Mouse (Mus musculus): ENCODE measurements around the gene Mgam.
"Not testable (repeated sequence)": the region's sequence is repeated elsewhere in the genome, so short reads cannot be mapped to it uniquely, and the experiment has no call there.

Gene Mgam

GRCm38 (mm10) chr6:40728506-40728905 is 99.9 kb downstream of the Mgam start:
- DNase-seq (ENCODE audit: low read depth, low spot score) = not testable (repeated sequence)

DNA sequence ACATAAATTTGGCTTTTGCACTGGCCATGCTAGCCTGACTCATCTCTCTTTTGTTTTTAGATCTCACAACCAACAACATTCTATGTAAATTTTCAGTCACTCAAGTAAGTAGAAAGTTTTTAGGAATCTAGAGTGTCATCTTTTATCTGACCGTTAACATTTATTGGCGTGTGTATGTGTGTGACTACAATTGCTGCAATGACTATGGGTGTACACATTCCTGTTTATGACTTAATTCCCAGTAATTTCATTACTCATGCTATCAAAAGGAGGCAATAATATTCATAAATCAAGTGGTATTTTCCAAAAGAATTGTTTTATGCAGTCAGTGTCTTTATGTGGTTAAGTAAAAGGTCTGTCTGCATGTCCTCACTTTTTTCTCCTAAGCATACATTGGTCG is 110.9 kb downstream of the Mgam start:
- DNase-seq (ENCODE audit: low read depth, low spot score) = no peak

GRCm38 (mm10) chr6:40749030-40749429 is 120.4 kb downstream of the Mgam start:
- DNase-seq (ENCODE audit: low read depth, low spot score) = not testable (repeated sequence)

DNA sequence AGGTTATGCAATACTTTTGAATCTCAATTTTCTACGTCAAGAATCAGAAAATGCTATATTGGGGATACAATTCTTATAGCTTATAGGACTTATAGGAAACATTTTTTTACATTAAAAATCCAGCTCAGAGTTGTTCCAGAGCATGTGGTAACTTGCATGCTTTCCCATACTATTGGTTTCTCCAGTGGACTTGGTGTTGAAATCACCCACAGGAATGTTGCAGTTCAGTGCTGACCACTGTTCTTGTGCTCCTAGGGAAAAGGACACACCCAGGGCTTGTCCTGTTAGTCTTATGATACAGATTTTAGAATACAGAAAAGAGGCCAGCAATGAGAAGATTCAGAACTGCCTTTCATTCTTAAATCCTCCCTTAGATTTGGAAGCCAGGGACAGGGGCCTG is 127.3 kb downstream of the Mgam start:
- DNase-seq (ENCODE audit: low read depth, low spot score) = no peak

GRCm38 (mm10) chr6:40757346-40757745 is 128.7 kb downstream of the Mgam start:
- DNase-seq (ENCODE audit: low read depth, low spot score) = not testable (repeated sequence)

DNA sequence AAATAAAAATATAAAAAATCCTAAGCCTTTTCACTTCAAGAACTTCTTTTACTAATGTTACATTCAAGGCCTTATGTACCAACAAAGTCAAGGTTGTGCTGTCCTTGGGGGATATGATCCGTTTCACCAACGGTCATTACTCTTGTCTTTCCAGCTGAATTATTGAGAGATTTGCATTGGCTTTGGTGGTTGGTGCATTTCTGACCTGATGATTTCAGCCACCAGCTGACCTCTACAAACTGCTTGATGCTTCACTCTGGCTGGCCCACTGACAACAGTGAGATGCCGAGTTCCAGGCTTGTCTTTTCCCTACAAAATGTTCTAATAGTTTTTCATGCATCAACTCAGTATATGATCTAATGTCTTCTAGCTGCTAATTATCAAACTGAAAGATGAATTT is 146.0 kb downstream of the Mgam start:
- no peak for DNase-seq (ENCODE audit: low read depth, low spot score)

DNA sequence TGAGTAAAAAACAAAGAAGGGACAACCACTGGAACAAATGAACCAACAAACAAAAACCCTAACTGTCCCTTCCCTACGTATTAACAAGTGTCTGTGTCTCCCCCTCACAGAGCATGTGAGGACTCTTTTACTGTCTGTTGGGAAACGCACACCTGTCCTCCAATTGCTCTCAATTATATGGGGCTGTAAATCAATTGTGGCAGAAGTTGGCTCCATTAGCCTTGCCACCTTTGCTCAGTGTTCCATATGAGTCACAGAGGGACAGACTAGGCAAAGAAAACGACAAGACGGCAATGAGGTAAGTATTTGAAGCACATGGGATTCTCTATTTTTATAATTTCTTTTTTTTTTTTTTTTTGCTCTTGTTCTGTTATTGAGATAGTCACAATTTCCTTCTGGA is 149.8 kb downstream of the Mgam start:
- no peak for DNase-seq (ENCODE audit: low read depth, low spot score)

DNA sequence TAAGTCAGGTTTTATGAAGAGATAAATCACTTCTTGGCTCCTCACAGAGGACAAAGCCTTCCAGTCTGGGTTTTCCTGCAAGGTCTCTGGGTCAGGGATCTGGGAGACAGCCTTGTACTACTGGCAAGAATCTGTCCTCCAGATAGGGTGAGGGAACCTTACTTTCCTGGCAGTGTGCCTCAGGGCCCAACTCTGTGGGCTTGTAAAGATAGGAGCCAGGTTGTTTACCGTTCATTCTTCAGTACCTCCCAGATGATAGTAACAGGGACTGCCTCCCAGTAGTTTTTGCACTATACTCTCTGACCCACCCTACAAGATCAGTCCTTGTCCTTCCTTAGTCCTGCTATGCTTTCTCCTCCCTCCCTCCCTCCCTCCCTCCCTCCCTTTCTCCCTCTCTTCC is 155.0 kb downstream of the Mgam start:
- DNase-seq (ENCODE audit: low read depth, low spot score) = no peak

- no peak for DNase-seq (ENCODE audit: low read depth, low spot score)
Observed at GRCm38 (mm10) chr6:40784378-40784777, 155.7 kb downstream of the Mgam start.

- DNase-seq (ENCODE audit: low read depth, low spot score) = no peak
Observed at GRCm38 (mm10) chr6:40795077-40795812, 166.6 kb downstream of the Mgam start.

DNA sequence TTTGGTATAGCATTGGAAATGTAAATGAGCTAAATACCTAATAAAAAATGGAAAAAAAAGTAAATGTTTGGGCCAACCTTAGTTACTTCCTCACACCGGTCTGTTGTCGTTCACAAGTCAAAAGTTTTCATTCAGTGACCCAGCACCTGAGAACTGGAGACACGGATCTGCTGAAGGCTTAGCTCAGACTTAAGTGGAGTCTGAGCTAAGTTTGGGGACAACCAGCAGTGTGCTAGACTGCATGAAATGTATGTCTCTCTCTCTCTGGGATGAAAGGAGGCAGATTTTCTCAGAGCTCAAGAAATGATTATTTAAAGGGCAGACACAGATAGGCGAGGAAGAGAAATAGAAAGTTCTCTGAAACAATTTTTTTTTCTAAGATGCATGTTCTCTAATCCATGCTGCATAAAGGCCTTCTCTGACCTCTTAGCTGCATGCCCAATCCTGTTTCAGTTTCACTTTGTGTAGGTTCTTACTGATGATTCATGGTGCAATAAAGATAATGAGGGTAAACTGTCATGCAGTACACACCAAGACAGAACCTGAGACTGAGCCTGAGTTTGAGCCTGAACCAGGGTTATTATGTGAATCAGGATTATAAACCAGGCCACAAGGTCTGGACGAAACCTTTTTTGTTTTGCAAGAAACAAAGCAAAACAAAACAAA is 189.7 kb downstream of the Mgam start:
- no peak for DNase-seq (ENCODE audit: low read depth, low spot score)

All from ES-CJ7 (cell line).